Mouse (Mus musculus) left cerebral cortex, adult 8-10 months (tissue): ENCODE results near the gene Suclg2. TPM values are rescaled to one million over a fixed set of nuclear protein-coding genes. Genes with fewer than 3 reads are reported as not detected.
"Not testable (repeated sequence)": the region's sequence is repeated elsewhere in the genome, so short reads cannot be mapped to it uniquely, and the experiment has no call there.

Source experiments
- DNase-seq, 2 experiments: peaks; one replicate each; pipeline ENCODE4 v3.0.0; 2022; ENCODE audit warnings: low spot score in 2 of 2
- total RNA-seq, 4 experiments: library from RNA; stranded (reverse); gene quantifications; 2 replicates each; pipeline ENCODE4 v1.2.4; 2022

Suclg2 gene
- total RNA-seq, 4 experiments from 2014 or later: 20.7 to 24.1 (median 21.2) TPM

GRCm38 (mm10) chr6:95621821-95622220 lies 96.8 kb downstream of the Suclg2 start:
- DNase-seq: peak in 1 of 2 experiments; percentile 18

- DNase-seq: no peak
Measured at GRCm38 (mm10) chr6:95620804-95621203, 97.8 kb downstream of the Suclg2 start.

DNA sequence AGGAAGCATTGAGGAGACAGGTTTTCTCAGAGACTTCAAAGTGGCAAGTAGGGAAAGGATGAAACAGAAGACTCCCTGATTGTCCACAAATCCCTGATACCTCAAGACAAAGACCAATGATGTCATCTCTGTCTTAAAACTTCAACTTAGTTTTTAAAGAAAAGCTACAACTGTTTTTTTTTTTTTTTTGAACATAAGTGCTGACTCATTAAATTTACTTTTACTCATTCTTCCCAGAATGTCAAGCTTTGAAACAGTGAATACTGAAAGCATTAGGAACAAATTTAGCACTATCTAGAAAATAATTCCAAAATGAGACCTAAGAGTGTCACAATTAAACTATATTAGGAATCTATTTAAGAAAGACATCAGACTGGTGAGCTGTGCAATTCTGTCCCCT lies 98.8 kb downstream of the Suclg2 start:
- no peak for DNase-seq

- no peak for DNase-seq
Measured at GRCm38 (mm10) chr6:95618434-95618833, 100.2 kb downstream of the Suclg2 start.

DNA sequence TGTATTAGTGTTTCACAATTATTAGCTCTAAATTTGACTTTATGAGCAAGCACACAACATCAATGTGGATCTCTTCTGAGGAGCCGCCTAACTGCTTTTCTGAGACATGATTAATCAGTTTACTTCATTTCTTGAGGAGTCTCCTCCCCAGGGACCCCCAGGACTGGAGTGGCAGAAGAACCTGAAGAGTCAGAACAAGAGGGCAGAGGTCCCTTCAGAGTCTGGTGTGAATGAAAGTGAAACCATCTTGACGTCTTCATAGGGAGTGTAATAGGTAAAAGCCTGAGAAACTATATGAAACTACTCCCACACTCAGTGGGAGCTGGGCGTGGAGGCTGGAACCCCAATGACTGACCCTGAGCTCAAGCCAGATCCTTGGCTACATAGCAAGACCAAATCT lies 105.4 kb downstream of the Suclg2 start:
- DNase-seq: no peak

- no peak for DNase-seq
Measured at GRCm38 (mm10) chr6:95612412-95613022, 106.1 kb downstream of the Suclg2 start.

DNA sequence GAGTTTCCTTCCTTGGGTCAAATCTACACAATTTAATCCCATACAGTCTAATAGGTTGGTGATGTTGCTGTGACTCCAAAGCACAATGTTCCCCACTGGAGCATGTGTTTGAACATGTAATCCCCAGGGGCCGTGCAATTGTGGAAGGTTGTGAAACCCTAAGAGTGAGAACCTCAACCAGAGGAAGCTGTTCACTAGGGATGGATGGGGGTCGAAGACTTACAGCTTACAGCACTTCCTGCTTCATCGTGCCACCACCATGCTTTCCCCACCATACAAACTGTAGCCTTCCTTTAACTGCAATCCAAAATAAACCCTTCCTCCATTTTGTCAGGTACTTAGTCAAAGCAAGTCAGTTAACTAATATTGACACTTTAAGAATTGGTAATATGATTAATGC lies 107.5 kb downstream of the Suclg2 start:
- DNase-seq: no peak

DNA sequence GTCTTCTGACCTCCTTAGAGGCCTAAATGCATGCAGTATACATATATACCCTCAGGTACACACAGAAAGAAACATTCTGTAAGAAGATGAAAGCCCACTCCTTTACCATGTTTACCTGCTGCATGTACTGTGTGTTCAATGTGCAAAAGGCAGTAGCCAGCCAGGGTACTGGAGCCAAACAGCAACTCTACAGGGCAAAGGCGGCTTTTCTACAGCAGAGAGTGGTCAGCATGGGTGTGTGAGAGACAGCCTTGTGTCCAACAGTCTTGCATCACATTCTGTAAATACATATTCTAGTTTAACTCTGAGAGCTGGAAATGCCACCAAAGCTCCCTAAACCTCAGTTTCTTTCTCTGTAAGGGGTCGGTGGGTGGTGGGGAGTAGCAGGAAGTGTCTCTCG lies 110.5 kb downstream of the Suclg2 start:
- no peak for DNase-seq

GRCm38 (mm10) chr6:95600731-95601130 lies 117.9 kb downstream of the Suclg2 start:
- not testable (repeated sequence) for DNase-seq

DNA sequence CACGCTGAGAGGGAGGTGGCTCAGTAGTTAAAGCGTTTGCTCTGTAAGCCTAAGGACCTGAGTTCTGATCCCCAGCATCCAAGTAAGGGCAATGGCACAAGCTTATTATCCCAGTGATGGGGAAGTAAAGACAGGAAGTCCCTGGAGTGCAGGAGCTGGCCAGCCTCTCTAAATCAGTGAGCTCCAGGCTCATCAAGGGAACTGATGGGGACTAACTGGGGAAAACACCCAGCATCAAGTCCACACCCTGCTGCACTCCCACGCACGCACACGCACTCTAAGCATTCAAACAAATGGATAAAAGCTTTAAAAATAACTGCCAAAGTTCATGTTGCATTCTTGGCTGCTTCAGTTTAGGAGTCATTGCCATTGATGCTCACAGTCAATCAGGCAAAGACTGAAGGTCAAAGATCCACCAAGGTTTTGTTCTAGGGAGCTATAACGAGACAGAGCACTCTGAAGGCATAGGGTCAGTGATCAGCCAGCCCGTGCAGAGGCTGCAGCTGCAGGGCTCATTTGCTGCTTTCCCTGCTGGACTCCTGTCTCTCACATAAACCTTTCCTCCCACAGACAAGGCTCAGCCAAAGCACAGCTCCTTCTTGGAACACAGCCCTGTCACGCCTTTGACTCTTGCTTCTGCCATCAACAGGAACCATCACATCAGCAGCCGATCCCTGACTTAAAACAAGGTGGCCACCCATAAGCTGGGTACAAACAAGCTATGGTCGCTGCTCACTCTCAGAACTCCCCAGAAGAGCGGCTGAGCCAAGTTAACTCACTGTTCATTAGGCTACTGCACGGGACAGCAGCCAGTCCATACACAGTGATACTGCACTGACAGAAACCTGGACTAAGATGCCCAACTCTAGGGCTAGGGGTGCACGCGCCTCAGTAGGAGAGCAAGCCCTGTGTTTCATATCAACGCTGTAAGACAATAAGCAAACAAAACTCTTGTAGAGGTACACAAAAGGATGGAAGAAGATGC lies 121.5 kb downstream of the Suclg2 start:
- DNase-seq: no peak

GRCm38 (mm10) chr6:95595852-95596251 lies 122.7 kb downstream of the Suclg2 start:
- DNase-seq: no peak

GRCm38 (mm10) chr6:95594239-95594638 lies 124.4 kb downstream of the Suclg2 start:
- no peak for DNase-seq

DNA sequence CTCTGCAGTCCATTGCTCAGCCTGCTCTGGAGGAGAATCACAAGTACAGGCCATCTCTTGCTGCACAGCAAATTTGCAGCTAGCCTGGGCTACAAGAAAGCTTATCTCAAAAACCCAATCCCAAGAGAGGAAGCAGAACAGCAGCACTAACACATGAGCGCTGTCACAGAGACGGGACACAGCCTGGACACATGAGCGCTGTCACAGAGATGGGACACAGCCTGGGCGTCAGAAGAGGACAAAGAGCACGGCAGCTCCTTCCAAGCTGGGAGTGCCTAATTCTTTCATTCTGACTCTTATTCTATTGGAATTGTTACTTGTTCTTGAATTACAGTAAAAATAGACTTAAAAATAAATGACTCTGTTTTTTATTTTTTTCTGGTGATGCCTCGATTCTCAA lies 126.2 kb downstream of the Suclg2 start:
- no peak for DNase-seq

DNA sequence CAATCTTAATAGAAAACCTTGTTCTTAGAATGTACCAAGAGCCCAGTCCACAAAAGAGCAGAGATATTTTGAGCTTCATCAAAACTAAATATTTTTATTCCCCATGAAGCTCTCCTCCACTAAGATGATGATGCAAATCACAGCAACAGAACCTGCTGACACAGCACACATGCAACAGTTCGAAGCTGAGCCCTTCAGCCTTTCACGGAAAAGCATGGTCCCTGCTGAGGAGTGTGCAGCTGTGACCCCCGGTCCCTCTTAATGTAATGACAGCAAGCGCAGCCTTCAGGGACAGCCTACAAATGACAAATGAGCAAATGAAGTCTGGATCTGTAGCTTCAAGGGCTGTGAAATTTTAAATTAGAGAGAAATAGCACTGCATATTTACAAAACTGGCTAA lies 128.1 kb downstream of the Suclg2 start:
- DNase-seq: no peak

DNA sequence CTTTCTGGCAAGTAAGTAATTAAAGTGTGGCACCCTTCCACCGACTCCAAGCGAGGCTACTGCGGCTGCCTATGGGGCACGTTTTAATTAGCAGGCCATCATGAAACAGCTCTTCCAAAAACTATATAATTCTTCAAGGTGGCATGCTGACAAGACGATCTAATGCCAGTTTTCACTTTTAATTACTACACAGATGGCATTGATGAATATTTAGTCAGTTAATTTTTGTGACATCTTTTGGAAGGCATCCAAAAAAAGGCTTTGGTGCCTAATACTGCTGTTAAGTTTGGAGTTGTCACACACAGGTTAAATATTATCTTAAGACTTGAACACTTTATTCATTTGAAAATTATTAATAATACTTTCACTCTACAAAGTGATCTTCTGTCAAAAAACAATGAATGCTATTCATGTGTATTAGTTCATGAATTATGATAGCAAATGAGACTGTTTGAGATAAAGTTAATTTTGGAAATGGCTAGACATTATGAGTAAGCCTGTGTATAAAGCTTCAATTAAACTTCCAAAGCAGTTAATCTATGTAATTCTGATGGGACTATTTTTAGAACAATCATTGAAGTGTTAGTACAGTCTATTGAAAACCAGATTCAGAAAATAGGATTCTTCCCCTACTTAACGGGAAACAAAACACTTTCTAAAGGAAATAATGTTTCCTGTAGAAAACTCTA lies 131.3 kb downstream of the Suclg2 start:
- DNase-seq: no peak

GRCm38 (mm10) chr6:95581893-95582292 lies 136.7 kb downstream of the Suclg2 start:
- no peak for DNase-seq

- DNase-seq: no peak
Measured at GRCm38 (mm10) chr6:95579792-95580191, 138.8 kb downstream of the Suclg2 start.

DNA sequence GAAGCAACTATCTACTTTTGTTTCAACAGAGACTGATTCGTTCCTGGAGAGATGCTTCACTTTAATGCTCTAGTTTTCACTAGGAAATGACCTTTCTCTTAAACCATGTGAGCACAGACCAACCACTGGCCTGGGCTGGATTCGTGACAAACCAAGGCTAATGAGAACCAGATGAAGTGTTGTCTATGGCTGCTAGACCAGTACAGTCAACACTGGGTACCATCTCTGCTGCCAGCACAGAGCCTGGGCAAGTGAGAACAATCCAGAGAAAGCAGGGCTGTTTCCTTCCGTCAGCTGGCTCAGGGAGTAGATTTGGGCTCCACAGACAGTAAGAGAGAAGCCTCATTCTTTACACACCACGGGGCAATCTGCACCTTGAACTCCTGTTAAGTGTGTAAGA lies 143.1 kb downstream of the Suclg2 start:
- DNase-seq: no peak

GRCm38 (mm10) chr6:95574867-95575266 lies 143.7 kb downstream of the Suclg2 start:
- DNase-seq: no peak

GRCm38 (mm10) chr6:95574389-95574788 lies 144.2 kb downstream of the Suclg2 start:
- no peak for DNase-seq

DNA sequence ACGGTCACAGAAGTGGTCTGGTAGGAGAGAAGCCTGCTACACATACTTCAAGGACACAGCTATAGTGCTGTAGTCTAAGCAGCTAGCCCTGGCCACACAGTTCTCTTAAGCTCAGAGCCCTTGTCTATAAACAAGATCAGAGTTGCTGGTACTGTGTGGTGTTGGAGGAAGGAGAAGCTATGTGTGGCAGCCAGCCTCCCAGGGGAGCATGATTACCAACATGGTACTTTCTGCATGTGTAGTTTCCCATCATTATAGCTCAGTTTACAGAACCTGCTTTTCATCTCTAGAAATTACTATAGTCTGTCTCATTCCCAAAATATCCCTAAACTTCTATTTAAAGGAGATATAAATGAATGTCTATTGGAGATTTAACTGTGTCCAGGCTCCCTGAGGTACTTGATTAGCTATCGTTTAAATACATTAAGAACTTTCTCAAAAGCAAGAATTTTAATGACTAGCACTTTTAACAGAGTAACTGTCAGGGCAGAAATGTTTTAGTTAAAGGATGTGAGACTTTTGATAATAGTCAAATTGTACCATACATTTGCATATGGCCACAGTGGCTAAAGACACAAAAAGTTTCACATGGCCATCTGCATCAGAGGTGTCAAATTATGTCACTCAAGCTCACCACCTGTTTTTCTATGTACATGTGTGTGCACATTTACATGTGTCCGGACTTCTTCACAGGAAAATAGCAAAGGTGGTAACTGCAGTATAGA lies 145.4 kb downstream of the Suclg2 start:
- no peak for DNase-seq
